Mouse (Mus musculus) embryo, embryonic 11.5 days (tissue): Measurements from ENCODE around the gene Srebf2.

ENCODE experiments used
- DNase-seq: peaks from one replicate; pipeline ENCODE4 v3.0.0-alpha.2; 2012; ENCODE audit warnings: low read depth, low spot score

Gene Srebf2

GRCm38 (mm10) chr15:82207105-82207459 lies 60.1 kb downstream of the Srebf2 start:
- no peak for DNase-seq

GRCm38 (mm10) chr15:82207504-82208219 lies 60.7 kb downstream of the Srebf2 start:
- DNase-seq, result no peak

- no peak for DNase-seq
These were observed 61.3 kb downstream of the Srebf2 start for GRCm38 (mm10) chr15:82208307-82208706.

- DNase-seq, result no peak
These were observed 62.5 kb downstream of the Srebf2 start for GRCm38 (mm10) chr15:82209295-82210050.

GRCm38 (mm10) chr15:82210801-82211200 lies 63.8 kb downstream of the Srebf2 start:
- DNase-seq, result no peak

GRCm38 (mm10) chr15:82211281-82211680 lies 64.3 kb downstream of the Srebf2 start:
- DNase-seq, result no peak

- DNase-seq, result no peak
These were observed 65.2 kb downstream of the Srebf2 start for GRCm38 (mm10) chr15:82211911-82212751.

GRCm38 (mm10) chr15:82212752-82213063 lies 65.7 kb downstream of the Srebf2 start, which contains the start of gene Shisa8:
TSS of gene Shisa8 (minus strand) at chr15:82212815.
- DNase-seq, result no peak

- no peak for DNase-seq
These were observed 66.2 kb downstream of the Srebf2 start for GRCm38 (mm10) chr15:82213222-82213621.

- DNase-seq, result no peak
These were observed 68.5 kb downstream of the Srebf2 start for GRCm38 (mm10) chr15:82215332-82216046.

- DNase-seq, result no peak
These were observed 69.3 kb downstream of the Srebf2 start for GRCm38 (mm10) chr15:82216142-82216827.

- DNase-seq, result no peak
These were observed 70.1 kb downstream of the Srebf2 start for GRCm38 (mm10) chr15:82217039-82217438.

- DNase-seq, result no peak
These were observed 71.0 kb downstream of the Srebf2 start for GRCm38 (mm10) chr15:82217980-82218379.

- no peak for DNase-seq
These were observed 72.0 kb downstream of the Srebf2 start for GRCm38 (mm10) chr15:82218778-82219666.

- no peak for DNase-seq
These were observed 73.2 kb downstream of the Srebf2 start for GRCm38 (mm10) chr15:82220003-82220675.

- no peak for DNase-seq
These were observed 74.3 kb downstream of the Srebf2 start for GRCm38 (mm10) chr15:82221104-82221860.

GRCm38 (mm10) chr15:82223251-82223650 lies 76.3 kb downstream of the Srebf2 start:
- DNase-seq, result no peak
